Mouse (Mus musculus): ENCODE results near the gene Plod2.

- no peak for TF ChIP-seq CHD2 (IDR thresholded peaks at IDR 0.05; ENCODE audit: low read depth, low read length)
- no peak for TF ChIP-seq ZNF384 (IDR thresholded peaks at IDR 0.05; ENCODE audit: low read depth, low read length)
- no peak for TF ChIP-seq HCFC1 (IDR thresholded peaks at IDR 0.05; ENCODE audit: borderline replicate concordance, insufficient read depth, low read length)
Measured at GRCm38 (mm10) chr9:92560840-92561547, 19.0 kb downstream of the Plod2 start.
